Mouse (Mus musculus) splenic B cell, adult 2 months (primary cell): ENCODE measurements around the gene Phf14.
A peak's percentile ranks its signal among the peaks of the same experiment; 100 is the strongest.
"Not testable (repeated sequence)": the region's sequence is repeated elsewhere in the genome, so short reads cannot be mapped to it uniquely, and the experiment has no call there.

Experiments used
- DNase-seq: peaks from one replicate; pipeline ENCODE4 v3.0.0-alpha.2; 2011; ENCODE audit warnings: low read depth, low spot score
- H3K27me3 ChIP-seq: 2 replicates; pipeline ENCODE4 v1.6.1; 2012; ENCODE audit warnings: mild to moderate bottlenecking, low read length, moderate library complexity, mixed read lengths; ENCODE audit not compliant: control insufficient read depth, poor library complexity, insufficient read depth, severe bottlenecking
- H3K36me3 ChIP-seq: 2 replicates; pipeline ENCODE4 v1.6.1; 2012; ENCODE audit warnings: mild to moderate bottlenecking, low read length, moderate library complexity, mixed read lengths; ENCODE audit not compliant: control insufficient read depth, poor library complexity, insufficient read depth, severe bottlenecking

The Phf14 gene

GRCm38 (mm10) chr6:12084721-12085120 is 177.1 kb downstream of the Phf14 start:
- no peak for DNase-seq
- H3K36me3 ChIP-seq, result 0 out of 2 replicates have a peak, but pooled peaks cover 3% of the 10 kb centered on the region
- H3K27me3 ChIP-seq, result no peaks in the 10 kb centered on the region

DNA sequence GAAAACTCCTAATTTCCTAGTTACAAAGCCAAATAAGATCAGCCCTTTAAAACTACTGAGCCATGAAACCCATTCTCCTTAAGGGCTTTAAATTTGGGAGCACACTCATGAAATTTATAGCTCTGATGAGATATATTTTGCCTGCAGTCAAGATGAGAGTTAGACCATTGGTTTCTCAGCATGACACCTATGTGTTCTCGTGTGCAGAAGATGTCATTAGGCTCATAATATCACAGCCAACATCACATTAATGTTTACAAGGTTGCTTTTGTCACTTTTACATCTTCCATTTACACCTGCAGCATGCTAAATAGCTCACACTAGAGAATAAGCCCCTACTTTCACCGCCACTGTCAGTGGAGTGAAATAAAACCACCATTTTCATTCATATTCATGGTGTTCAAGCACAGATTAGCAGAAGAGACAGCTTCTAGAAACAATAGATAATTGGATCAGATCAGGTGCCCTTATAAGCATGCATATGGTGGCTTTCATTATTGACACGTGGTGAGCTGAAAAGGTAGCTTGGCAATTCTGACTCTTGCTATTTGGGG is 181.9 kb downstream of the Phf14 start:
- no peaks in the 10 kb centered on the region for H3K36me3 ChIP-seq
- no peak for DNase-seq
- no peaks in the 10 kb centered on the region for H3K27me3 ChIP-seq

DNA sequence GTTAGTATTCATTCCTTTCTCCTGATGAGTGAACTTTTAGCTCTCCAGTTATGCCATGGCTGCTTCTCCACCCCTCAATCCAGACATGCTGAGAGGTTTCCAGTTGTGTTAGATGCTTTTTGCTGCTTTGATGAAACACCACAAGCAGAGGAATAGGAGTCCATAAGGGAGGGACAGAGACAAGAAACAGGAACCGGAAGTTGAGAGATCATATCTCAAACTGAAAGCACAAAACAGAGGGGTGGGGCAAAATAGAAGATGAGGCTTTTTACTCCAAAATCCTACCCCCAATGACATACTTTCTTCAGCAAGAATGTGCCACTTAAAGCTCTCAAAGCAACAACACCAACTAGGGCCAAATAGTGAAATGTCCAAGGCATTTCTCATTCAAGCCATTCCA is 188.1 kb downstream of the Phf14 start:
- Histone ChIP-seq H3K36me3 (no peaks in the 10 kb centered on the region), H3K27me3 (no peaks in the 10 kb centered on the region)
- DNase-seq, result no peak

- H3K36me3 ChIP-seq, result no peaks in the 10 kb centered on the region
- no peaks in the 10 kb centered on the region for H3K27me3 ChIP-seq
- no peak for DNase-seq
Measured at GRCm38 (mm10) chr6:12097125-12097524, 189.5 kb downstream of the Phf14 start.

DNA sequence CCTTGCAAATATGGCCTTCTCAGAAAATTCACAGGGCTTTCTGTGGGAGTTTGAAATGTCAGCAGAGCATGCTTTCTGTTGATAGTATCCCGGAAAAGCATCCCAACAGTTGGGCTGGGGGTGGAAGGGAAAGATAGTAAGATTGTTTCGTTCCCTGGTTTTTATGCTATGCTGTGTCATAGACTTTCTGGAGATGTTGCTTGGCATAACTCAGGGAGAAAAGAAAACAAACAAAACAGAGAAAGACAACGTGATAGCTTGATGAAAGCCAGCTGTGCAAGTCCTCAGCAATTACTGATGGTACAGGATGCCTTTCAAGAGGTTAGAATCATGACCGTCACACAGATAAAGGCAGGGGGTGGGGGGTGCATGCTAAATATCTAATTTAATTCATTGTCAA is 197.5 kb downstream of the Phf14 start:
- DNase-seq, result no peak
- no peaks in the 10 kb centered on the region for H3K27me3 ChIP-seq
- no peaks in the 10 kb centered on the region for H3K36me3 ChIP-seq

GRCm38 (mm10) chr6:12107326-12107725 is 199.7 kb downstream of the Phf14 start:
- Histone ChIP-seq H3K27me3 (no peaks in the 10 kb centered on the region), H3K36me3 (no peaks in the 10 kb centered on the region)
- DNase-seq, result no peak

- peak; percentile 6 for DNase-seq
- Histone ChIP-seq H3K27me3 (no peaks in the 10 kb centered on the region), H3K36me3 (no peaks in the 10 kb centered on the region)
Measured at GRCm38 (mm10) chr6:12107786-12108185, 200.2 kb downstream of the Phf14 start.

DNA sequence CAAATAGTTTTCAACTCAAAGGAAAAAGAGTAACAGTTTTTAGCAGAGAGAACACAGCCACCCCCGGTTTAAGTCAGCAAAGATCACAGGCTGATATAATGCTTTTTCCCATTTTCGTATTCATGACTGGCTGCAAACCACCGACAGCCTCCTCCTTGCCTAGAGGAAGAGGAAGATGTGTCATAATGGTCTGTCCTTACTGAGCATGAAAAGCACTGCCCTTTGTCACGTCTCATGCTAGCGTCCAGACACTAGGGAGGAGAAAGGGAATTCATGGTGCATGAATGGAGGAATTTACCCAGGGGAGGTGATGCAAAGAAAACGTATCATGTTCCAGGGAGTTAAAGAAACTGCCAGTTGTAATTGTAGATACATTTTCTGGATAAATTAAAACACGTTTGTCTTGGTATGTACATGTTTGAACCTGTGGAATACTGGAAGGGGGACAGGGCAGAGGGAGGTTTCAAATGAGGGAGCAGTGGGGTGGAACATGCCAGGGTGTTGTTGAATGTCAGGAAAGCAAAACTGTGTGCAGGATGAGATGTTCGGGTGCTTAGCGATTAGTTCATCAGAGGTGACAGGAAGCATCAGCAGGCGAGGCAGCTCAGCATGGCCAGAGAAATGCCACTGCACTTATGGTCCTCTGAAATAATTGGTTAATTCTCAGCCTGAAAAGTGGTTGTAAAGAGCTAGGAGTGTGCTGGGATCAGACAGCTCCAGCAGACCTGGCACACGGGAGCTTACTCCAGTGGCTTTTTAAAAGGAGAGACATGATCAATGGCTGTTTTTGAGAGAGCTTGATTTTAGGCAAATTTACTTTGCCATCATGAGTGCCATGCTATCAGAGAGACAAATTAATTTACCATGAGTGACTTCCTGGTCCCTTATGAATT is 209.6 kb downstream of the Phf14 start:
- Histone ChIP-seq H3K27me3 (no peaks in the 10 kb centered on the region), H3K36me3 (no peaks in the 10 kb centered on the region)
- no peak for DNase-seq

DNA sequence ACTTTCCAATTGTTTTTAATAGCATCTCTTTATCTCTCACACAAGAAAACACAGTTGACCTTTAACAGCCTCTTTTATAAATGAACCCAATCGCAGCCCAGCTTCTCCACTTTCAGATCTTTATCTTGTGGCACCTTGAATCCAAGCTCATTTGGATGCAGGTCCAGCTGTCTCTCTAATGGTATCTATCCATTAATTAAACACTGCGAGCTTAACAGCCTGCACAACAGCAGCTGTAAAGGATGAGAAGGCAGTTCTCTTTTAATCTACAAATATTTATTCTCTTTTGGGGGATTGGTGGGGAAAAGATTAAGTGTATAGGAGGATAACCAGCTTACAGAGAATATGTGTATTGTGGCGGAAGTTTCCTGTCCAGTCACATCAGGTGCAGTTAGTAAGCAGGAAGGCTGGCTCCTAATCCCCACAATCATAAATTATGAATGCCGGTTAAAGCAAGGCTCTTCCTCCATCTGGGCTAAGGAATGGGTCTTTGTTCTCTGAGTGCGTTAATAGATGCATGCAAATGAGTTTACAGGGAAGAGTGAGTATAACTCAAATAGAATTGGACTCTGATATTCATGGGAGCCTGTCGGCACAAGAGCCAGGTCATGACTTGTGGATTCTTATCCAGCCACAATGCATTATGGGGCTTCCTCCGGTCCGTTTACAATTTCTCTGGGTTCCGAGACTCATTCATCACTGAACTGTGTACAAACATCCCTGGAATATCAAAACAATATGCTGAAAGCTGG is 210.4 kb downstream of the Phf14 start:
- DNase-seq, result no peak
- no peaks in the 10 kb centered on the region for H3K36me3 ChIP-seq
- no peaks in the 10 kb centered on the region for H3K27me3 ChIP-seq

GRCm38 (mm10) chr6:12122759-12123158 is 215.2 kb downstream of the Phf14 start:
- H3K27me3 ChIP-seq, result no peaks in the 10 kb centered on the region
- H3K36me3 ChIP-seq, result no peaks in the 10 kb centered on the region
- no peak for DNase-seq

DNA sequence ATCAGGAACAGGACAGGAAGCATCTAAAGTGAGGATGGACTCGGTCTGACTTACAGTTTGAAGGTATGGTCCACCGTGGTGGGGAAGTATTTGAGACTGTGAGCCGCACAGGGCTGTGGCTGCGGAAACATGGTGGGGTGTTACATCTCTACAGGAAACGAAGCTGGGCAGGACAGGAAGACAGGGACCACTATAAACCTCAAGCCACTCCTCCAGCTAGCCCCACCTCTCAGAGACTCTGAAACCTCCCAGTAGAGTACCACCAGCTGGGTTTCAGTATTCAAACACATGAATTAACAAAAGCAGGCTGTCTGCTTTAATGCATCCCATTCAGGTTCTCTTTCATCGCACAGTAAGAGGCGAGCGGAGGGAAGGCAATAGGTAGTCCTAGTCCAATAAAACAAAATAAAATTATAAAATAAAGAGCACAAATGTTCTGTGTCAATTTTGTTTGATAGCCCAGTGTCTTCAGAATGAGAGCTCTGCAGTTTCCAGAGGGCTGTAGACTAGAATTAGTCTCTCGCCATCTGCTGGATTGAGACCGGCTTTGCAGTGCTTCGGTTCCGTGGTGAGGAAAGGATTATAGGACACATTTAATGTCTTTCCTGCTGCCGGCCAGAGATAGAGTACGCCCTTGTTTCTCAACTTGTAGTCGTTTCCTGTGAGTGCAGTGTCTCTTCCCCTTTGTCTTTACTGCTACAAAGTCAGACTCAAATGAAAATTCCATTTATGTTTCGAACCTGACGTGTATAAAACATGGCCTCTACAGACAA is 217.6 kb downstream of the Phf14 start:
- Histone ChIP-seq H3K27me3 (no peaks in the 10 kb centered on the region), H3K36me3 (no peaks in the 10 kb centered on the region)
- peak; percentile 69 for DNase-seq

DNA sequence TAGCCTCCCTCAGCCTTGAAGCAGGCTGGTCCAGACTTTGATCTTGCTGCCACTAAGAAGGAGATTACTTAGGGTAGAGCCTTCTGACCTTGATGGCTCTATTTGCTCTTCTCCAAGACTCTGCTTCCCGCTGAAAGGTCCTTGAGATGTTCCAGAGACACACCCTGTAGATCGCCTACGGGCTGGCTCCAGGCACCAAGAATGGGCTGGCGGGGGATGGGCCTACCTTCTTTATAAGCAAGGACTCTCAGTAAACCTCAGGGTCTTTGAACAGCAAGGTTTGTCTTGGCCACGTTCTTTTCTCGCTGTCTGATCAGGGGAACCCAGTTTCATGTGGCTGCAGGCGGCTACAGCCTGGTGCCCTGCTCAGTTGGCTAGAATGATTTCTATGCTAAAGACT is 219.0 kb downstream of the Phf14 start:
- not testable (repeated sequence) for H3K27me3 ChIP-seq, H3K36me3 ChIP-seq, DNase-seq

DNA sequence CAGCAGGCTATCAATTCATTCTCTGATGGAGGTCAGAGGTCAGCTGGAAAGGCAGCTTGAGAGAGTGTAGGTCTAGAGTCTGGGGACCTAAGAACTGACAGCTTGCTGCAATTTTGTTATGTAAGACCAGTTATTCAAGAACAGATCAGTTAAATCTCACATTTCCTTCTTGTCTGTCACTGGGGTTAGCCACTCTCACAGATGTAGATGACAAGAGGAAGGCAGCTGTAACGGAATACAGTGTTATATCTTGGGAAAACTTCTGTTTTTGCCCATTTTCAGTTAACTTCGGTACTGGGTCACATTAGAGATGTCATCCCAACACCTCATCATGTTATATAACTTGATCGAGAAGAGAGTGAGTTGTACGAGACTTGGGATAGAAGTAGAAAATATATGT is 219.7 kb downstream of the Phf14 start:
- Histone ChIP-seq H3K27me3 (no peaks in the 10 kb centered on the region), H3K36me3 (no peaks in the 10 kb centered on the region)
- no peak for DNase-seq
